Mouse (Mus musculus) A20 (cell line): ENCODE measurements around the gene Nbas.

Experiments
- DNase-seq: peaks from one replicate; pipeline ENCODE4 v3.0.0-alpha.2; 2011; ENCODE audit warnings: low read depth, low spot score

The Nbas gene

DNA sequence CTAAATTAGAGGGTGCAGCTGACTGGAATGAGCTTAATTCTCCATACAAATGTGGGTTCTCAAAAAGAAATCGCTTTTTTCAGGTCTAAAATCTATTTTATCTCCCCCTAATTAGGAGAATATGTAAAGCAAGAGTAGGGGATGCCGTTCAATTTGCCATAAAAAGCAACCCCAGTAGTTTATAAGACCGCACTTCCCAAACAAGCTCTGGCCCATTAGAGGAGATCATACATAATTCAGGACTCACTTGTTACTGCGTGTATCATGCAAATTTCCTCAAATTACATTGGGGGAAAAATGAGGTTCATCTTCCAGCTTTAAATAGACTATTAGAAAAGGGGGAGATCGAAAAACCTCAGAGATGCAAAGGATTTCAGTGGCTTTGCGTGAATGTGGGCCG is 346.7 kb downstream of the Nbas start:
- DNase-seq = no peak

DNA sequence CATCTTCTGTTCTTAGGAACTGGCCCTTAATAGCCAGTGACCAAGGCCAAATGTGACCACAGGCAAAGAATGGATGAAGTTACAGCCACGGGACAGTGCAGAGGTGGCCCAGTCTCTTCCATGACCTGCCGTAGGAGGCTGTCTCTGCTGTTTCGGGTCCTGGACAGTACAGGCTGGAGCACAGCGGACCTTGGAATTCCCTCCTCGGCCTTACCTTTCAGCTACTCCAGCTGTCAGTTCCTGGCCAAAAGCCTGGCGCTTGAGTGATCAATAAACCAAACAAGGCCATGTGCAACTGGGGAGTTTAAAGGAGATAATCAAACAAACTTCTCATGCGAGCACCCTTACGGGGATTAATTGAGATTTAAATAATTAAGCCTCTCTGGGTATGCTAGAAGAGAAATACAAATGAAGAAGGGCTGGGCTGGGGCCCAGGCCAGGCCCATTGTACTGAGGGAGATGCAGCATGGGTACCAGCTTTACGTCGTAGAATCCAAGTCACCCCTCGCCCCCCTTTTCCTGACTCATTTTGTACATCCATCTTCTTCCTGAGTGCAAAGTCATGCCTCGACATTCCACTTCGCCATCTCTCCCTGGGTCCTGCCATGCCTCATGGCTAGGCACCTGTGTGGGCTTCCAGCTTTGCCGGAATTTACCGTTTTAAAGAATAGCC is 353.4 kb downstream of the Nbas start:
- DNase-seq = no peak

DNA sequence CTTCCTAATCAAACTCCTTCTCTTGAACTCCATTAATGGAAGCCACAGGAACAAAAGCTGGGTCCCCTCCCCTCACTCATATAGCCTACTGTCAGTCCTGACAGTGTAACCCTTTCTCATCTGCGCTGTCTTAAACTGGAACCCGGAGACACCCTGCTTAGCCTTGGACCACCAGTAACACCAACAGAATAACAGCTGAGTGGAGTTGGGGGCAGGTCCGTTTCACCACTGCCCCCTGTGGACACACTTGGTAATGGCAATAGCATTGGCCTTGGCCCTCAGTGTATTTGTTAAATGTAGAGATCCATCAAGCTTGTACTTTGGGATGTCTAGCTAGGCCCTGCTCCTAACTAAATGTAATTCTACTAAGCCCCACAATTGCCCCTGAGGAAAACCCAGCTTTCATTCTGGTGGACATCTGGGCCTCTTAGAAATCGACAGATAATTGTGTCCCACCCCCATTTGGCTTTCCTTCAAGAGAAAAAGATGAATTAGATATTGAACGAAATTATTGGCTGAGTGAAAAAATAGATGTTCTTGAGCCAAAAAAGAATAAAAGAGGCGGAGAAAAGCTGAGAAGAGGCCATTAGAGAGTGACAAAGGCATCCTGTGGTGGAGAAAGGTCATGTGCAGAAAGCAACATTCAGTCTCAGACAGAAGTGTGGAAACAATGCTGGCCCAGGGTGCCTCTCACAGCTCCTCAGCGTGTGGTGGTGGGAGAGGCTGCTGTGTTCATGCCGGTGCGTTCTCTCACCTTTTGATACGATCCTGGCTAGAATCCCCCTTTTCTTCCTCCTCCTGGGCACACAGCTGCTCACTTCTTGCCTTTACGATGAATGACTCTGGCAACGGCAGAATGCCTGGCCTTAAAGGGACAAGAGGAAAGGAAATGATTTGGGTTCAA is 358.1 kb downstream of the Nbas start:
- DNase-seq = peak; percentile 32
